Mouse (Mus musculus): ENCODE measurements around the gene Rbm12. TPM values are rescaled to one million over a fixed set of nuclear protein-coding genes. Genes with fewer than 3 reads are reported as not detected.
"Not testable (repeated sequence)": the region's sequence is repeated elsewhere in the genome, so short reads cannot be mapped to it uniquely, and the experiment has no call there.

Rbm12 gene
- 10 to 100 TPM; 45.5 to 49.1 TPM for total RNA-seq (2021)
- long read RNA-seq, experiment 1, full-length matches to known transcripts = 11 of 20 reads
- long read RNA-seq, experiment 1, partial matches to known transcripts = 0 of 20 reads
- long read RNA-seq, experiment 1, other reads (novel, unspliced or antisense) = 9 of 20 reads
- long read RNA-seq, experiment 2, full-length matches to known transcripts = 18 of 37 reads
- long read RNA-seq, experiment 2, partial matches to known transcripts = 0 of 37 reads
- long read RNA-seq, experiment 2, other reads (novel, unspliced or antisense) = 19 of 37 reads

DNA sequence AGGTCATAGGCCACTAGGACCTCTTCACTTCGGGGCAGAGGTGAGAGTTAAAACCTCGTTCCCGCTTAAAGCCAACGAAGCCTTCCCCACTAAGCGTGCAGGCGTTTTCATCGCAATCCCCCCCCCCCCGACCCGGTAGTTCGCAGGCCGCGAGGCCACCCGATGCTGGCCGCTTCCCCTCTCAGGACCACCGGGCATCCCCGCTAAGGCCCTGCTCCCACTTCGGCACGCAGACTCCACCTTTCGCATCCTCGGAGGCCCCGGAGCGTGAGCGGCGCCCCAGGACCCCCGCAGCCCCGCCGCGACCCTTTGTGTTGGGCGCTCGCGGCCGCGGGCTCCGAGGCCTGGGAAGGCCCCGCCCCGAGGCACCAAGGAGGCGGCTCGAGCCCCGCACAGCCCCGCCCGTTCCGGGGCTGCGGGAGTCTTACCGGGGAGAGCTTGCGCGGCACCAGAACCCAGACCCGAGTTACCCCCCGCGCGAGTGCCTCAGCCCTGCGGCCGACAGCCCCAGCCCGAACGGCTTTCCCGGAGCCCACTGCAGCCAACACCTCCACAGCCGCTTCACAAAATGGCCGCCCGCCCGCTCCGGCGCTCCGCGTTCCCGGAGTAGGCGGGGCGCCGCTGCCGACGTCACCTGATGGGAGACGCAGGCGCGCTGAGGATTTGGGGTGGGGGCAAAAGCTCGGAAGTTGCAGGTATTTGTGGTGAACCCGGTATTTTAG, at the start of gene Rbm12, which contains the start of gene Cpne1:
Gene Rbm12 (minus strand): TSS at position 621 of the 722 bp plus-strand sequence.
Gene Cpne1 (minus strand): TSS at position 608 of the 722 bp plus-strand sequence.
- DNase-seq (ENCODE audit: low spot score in 2 of 2) = peak; percentile 83 to 87

- DNase-seq (ENCODE audit: low spot score in 2 of 2) = no peak
Measured at GRCm38 (mm10) chr2:156151538-156151937, 39.8 kb upstream of the Rbm12 start.

GRCm38 (mm10) chr2:156147316-156147915, 35.6 kb upstream of the Rbm12 start:
- no peak for DNase-seq (ENCODE audit: low spot score in 2 of 2)

GRCm38 (mm10) chr2:156146272-156146989, 34.7 kb upstream of the Rbm12 start:
- DNase-seq (ENCODE audit: low spot score in 2 of 2) = no peak

DNA sequence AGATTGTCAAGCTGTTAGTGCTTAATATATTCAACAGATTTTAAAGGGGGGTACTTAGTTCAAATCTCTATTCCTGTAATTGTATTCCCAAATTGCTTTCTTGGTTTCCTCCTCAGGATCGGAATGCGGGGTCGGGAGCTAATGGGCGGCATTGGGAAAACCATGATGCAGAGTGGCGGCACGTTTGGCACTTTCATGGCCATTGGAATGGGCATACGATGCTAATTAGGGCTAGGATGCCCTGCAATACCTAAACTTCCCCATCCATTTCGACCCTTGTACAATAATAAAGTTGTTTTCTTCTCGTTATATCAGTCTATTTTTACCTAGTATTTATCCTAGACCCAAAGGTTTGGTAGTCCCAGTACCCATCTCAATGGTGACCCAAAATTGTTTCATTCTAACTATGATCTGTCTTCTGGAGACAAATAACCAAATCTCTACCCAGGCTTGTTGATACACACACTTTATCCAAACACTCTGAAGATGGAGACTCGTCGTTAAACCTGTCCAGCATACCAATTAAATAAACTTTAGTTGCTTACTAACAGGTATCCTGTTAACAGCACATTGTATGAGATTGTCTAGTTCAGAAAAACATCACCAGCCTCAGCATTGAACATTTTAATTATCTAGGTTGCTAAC, 33.8 kb upstream of the Rbm12 start:
- no peak for DNase-seq (ENCODE audit: low spot score in 2 of 2)

DNA sequence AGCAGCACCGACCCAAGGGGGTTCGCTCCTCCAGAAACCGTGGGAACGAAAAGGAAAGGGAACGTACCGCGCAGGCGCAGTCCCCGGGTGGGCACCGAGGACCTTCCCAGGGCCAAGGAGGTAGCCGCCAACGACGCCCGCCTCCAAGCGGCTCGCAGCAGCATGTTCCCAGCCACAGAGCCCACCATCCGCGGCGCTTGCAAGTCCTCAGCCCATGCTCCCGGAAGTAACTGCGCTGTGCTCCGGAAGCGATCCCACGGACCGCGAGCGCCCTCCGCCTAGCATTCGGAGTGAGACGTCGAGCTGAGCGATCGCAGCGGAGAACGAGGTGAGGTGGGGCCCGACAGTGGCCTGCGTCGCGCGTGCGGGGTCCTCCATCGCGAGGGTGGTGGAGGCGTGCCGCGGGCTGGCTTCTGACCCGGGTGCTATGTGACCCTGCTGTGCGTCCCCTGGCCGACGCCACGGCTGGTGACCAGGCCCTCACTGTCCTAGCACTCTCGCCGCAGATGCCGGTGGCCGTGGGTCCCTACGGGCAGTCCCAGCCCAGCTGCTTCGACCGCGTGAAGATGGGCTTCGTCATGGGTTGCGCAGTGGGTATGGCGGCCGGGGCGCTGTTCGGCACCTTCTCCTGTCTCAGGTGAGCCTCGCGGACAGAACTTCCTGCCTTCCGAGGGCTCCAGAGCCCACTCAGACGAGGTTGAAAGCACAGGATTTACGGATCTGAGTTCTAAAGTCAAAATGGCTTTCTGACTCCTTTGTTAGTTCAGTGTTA, 32.4 kb upstream of the Rbm12 start, which contains the start of the genes Romo1 and Nfs1:
Gene Romo1 (plus strand): TSS at position 87 of the 772 bp plus-strand sequence.
Gene Nfs1 (minus strand): TSS at position 234 of the 772 bp plus-strand sequence.
- peak; percentile 85 to 89 for DNase-seq (ENCODE audit: low spot score in 2 of 2)

DNA sequence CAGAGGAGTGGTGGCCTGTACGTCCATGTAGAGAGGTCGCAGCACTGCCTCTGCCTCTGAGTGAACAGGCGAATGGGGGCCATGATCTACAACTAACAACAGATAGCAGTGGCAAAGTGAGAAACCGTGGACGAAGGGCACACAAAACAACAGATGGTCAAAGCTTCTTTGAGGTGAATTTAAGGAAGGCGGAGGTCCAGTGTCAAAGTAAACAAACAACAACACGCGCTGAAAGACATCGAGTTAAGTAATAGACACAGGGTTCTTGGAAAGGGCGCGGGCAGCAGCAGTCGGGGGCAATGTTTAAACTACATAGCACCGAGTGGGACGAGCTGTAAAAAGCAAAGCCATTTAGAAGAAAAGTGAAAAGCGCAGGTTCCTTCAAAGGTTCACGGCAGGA, 31.6 kb upstream of the Rbm12 start:
- no peak for DNase-seq (ENCODE audit: low spot score in 2 of 2)

- DNase-seq (ENCODE audit: low spot score in 2 of 2) = no peak
Measured at GRCm38 (mm10) chr2:156142820-156143219, 31.0 kb upstream of the Rbm12 start.

GRCm38 (mm10) chr2:156135695-156136094, 23.9 kb upstream of the Rbm12 start:
- no peak for DNase-seq (ENCODE audit: low spot score in 2 of 2)

DNA sequence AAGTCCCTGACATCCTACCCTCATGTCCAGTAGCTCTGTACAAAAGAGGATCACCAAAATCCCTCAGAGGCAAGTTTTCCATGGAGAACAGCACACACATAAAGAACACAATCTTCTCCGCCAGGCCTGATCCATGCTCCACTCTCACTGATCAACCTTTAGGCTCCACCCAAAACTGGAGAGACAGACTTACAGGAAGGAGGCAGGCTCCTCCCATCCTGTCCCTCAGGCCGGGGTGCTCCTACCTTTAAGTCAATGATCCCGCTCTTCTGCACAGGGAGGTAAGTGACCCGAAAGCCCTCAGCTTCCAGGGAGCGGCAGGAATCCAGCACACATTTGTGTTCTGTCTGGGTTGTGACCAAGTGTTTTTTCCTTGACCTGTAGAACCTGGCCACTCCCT, 22.4 kb upstream of the Rbm12 start:
- DNase-seq (ENCODE audit: low spot score in 2 of 2) = no peak

- DNase-seq (ENCODE audit: low spot score in 2 of 2) = no peak
Measured at GRCm38 (mm10) chr2:156126992-156127391, 15.2 kb upstream of the Rbm12 start, which contains the start of gene Gm28036. TSS of gene Gm28036 (minus strand) at chr2:156127092.

- DNase-seq (ENCODE audit: low spot score in 2 of 2) = no peak
Measured at GRCm38 (mm10) chr2:156123731-156124130, 12.0 kb upstream of the Rbm12 start.

DNA sequence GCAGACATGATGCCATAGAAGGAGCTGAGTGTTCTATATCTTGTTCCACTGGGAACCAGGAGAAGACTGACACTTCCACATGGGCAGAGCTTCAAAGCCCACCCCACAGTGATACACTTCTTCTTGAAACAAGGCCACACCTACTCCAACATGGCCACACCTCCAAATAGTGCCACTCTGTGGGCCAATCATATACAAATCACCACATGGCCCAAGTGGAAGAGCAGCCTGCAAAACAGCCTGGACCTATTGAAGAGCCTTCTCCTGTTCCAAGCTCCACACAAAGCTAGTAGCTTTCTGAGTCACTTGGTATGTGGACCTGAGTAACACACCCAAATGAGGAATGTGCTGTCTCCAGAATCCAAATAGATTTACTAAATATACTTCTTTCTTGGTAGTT, 7.8 kb upstream of the Rbm12 start:
- no peak for DNase-seq (ENCODE audit: low spot score in 2 of 2)

DNA sequence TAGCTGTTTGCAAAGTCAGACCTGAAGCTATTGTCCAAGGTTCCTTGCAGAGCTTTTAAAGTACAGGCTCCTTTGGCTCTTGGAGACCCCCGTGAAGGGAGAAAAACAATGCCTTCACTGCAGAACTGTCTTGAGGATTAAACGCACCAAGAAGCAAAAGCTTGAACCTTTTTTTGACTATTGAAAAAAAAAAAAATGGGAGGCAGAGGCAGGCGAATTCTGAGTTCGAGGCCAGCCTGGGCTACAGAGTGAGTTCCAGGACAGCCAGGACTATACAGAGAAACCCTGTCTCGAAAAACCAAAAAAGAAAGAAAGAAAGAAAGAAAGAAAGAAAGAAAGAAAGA, 274 bp upstream of the Rbm12 start:
- not testable (repeated sequence) for DNase-seq (ENCODE audit: low spot score in 2 of 2)

DNA sequence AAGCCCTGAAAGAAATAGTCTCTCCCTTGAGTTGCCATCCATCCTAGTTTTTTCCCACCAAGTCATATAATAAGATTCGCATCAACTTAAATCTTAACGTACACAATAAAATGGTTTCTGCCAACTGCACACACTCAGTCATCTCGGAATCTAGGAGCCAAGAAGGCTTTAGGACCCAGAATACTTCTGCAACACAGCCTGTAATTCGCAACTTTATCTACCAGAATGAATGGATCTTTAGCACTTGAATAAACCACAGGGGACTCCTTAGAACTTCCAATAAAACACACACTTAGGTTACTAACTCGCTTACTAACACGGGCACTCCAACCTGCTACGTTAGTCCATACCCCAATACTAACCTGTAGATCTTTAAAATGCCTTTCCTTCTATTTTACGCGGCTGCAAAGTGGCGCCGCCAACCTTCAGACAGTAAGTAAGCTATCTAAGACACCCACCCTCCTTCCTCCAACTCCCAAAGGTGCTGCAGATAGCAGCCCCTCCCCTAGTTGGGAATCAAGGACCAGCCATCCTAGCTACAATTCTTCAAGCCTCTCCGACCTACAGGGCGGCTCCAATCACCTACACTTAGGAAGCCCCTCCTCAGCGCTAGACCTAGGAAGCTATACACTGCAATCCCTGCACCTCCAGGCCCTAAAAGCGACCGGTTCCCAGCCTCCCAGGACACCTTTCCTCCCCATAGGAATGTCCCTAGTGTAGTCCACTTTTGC, 986 bp downstream of the Rbm12 start:
- DNase-seq (ENCODE audit: low spot score in 2 of 2) = no peak

- DNase-seq (ENCODE audit: low spot score in 2 of 2) = no peak
Measured at GRCm38 (mm10) chr2:156091926-156092325, 19.9 kb downstream of the Rbm12 start.

DNA sequence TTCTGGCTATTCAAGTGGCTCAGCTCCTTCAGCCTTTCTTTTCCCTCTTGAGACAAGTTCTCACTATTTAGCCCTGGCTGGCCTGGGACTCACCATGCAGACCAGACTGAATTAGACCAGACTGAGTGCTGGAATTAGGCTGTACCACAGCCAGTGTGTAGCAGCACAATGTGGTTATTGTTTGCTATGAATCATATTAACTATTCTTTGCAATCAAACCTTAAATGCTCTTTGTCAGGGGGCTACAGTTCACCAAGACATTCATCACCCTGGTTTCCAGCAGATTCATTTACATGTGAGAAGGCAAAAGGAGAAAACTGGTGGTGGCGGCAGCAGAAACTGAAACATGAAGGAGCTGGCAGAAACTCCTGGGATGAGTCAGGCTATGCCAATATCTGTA, 22.0 kb downstream of the Rbm12 start:
- no peak for DNase-seq (ENCODE audit: low spot score in 2 of 2)

DNA sequence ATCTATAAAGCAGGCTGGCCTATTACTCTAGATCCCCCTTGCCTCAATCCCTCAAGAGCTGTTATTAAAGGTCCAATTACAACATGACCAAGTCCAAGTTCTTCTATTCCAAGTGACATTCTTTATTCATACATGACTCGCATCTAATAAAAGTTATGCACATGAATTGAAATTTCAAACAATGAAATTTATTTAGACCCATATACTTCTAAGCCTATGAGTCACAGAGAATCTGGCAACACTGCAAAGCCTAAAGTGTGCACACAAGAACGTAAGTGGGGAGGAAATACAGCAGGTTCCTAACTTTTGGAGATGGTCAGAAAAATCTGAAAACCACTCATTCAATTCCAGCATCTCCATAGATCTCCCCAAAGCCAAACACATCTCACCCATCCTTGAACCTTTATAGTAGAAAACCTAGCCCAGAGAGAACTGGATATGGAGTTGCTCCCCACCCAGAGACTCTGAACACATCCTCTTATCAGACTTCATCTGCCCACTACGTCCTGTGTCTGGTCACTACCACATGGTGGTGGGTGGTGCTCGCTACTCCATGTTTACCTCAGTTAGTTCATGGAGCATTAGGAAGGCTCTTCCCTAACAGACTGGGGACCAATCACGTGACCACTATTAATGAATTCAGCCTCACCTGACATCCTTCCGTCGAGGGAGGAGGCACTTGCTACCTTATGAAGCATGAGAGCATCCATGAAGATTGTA, 24.2 kb downstream of the Rbm12 start:
- DNase-seq (ENCODE audit: low spot score in 2 of 2) = no peak

DNA sequence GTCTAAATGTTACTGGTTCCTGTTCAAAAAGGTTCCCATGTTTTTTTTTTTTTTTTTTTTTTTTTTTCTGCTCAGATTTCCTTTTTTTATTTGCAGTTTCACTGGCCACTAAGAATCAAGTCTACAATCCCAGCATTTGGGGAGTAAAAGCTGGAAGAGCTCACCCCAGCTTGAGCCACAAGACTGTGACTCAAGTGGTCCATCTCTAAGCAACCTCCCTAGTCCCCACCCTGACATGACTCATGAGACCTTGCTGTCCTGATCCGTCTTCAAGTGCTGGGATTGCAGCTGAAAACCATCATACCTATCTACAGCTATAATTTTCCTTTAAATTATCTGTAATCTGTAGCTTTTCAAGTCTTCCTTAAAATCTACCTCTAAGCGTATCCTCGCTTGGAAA, 27.2 kb downstream of the Rbm12 start:
- no peak for DNase-seq (ENCODE audit: low spot score in 2 of 2)

Measured in adrenal gland, postnatal 4 days (tissue).